Mouse (Mus musculus) left cerebral cortex, adult 18-20 months (tissue): ENCODE data around the gene Cend1. TPM values are rescaled to one million over a fixed set of nuclear protein-coding genes. Genes with fewer than 3 reads are reported as not detected.

ENCODE experiments used
- DNase-seq, 2 experiments: peaks; one replicate each; pipeline ENCODE4 v3.0.0; 2021 to 2022; ENCODE audit warnings: low spot score in 2 of 2, mixed read lengths in 1 of 2
- total RNA-seq, 2 experiments: library from RNA; stranded (reverse); gene quantifications; 2 replicates each; pipeline ENCODE4 v1.2.3; 2021

The Cend1 gene
- total RNA-seq, 2 experiments from 2014 or later = 274 to 309 TPM

GRCm38 (mm10) chr7:141443828-141444237 lies 14.5 kb upstream of the Cend1 start, which contains the start of gene Pidd1:
Pidd1 (minus strand) TSS chr7:141444025.
- peak in 1 of 2 experiments; percentile 42 for DNase-seq

GRCm38 (mm10) chr7:141443081-141443821 lies 14.0 kb upstream of the Cend1 start:
- DNase-seq = no peak

- DNase-seq = no peak
Observed at GRCm38 (mm10) chr7:141442199-141442598, 12.9 kb upstream of the Cend1 start.

- no peak for DNase-seq
Observed at GRCm38 (mm10) chr7:141441460-141441859, 12.2 kb upstream of the Cend1 start.

- DNase-seq = peak; percentile 53 to 54
Observed at GRCm38 (mm10) chr7:141440613-141441012, 11.3 kb upstream of the Cend1 start.

- DNase-seq = no peak
Observed at GRCm38 (mm10) chr7:141439811-141440210, 10.5 kb upstream of the Cend1 start.

- DNase-seq = no peak
Observed at GRCm38 (mm10) chr7:141439140-141439679, 9.9 kb upstream of the Cend1 start.

- DNase-seq = no peak
Observed at GRCm38 (mm10) chr7:141438201-141438968, 9.1 kb upstream of the Cend1 start.

- DNase-seq = peak; percentile 80 to 87
Observed at GRCm38 (mm10) chr7:141437178-141438120, 8.2 kb upstream of the Cend1 start, which contains the start of gene Slc25a22. Slc25a22 (minus strand) TSS chr7:141437892.

GRCm38 (mm10) chr7:141436523-141436892 lies 7.2 kb upstream of the Cend1 start:
- DNase-seq = no peak

- peak in 1 of 2 experiments; percentile 3 for DNase-seq
Observed at GRCm38 (mm10) chr7:141435856-141436522, 6.7 kb upstream of the Cend1 start.

GRCm38 (mm10) chr7:141435129-141435855 lies 6.0 kb upstream of the Cend1 start:
- DNase-seq = peak; percentile 63 to 70

- peak; percentile 66 to 76 for DNase-seq
Observed at GRCm38 (mm10) chr7:141434464-141434863, 5.2 kb upstream of the Cend1 start.

- DNase-seq = no peak
Observed at GRCm38 (mm10) chr7:141433517-141434400, 4.5 kb upstream of the Cend1 start.

- no peak for DNase-seq
Observed at GRCm38 (mm10) chr7:141432741-141433516, 3.6 kb upstream of the Cend1 start.

- no peak for DNase-seq
Observed at GRCm38 (mm10) chr7:141432186-141432611, 2.9 kb upstream of the Cend1 start.

GRCm38 (mm10) chr7:141431434-141432185 lies 2.3 kb upstream of the Cend1 start:
- no peak for DNase-seq
